Mouse (Mus musculus) brain, embryonic 18.5 days (tissue): ENCODE measurements around the gene Cmtr2.

Experiments
- DNase-seq: peaks from one replicate; pipeline ENCODE4 v3.0.0-alpha.2; 2012; ENCODE audit warnings: low read depth, low spot score

The Cmtr2 gene

DNA sequence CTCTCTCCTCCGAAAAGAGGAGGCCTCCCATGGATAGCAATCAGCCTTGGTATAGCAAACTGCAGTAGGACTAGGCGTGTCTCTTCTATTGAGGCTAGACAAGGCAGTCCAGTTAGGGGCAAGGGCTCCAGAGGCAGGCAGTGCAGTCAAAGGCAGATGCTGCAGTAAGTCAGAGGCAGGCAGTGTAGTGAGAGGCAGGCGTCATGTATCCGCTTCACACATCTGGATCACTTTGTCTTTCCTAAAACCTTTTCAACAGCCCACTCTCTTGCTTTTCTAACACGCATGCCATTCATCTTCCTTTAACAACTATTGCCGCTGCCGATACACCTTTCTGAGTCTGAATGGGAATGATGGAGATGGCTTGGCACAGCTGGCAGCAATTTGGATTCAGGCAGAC, at the start of gene Cmtr2:
Cmtr2 (plus strand) TSS at position 301 of the 400 bp plus-strand sequence.
- DNase-seq: no peak

DNA sequence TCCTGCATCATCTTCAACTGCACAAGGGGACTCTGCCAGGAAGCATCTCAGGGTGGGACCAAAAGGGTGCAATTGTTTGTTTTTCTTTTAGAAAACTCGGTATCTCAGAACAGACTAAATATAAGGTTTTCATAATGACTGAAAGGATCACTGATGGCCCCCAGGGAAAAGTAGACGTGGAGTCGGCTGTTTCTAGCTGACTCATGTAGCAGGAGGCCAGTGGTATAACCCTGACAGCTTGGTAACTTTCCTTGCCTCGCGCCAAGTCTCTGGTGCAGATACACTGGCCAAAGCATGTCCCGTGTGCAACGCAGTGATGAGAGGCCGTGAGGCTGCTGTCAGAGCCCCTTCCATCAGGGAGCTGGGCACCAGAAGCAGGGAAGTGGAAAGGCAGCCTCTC, 49.2 kb upstream of the Cmtr2 start:
- no peak for DNase-seq

DNA sequence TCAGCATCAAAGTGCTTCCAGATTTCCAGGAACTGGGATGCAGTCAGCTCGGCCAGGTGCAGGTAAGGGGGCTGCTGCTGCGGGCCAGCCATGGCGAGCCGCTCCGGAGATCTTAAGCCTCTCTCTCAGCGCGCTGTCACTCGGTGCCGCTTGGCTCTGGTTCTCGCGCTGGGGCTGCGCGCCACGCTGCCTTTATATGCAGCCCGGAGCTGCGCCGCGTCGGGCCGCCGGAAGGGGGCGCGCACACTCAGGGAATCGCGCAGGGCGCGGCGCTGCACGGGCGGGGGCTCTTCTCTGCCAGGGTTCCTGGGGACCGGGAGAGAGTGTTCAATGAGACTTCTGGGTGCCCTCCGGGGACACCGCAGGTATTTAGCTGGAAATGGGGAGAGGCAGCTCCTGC, 47.4 kb upstream of the Cmtr2 start, which contains the start of gene Calb2:
Calb2 (minus strand) TSS at position 165 of the 400 bp plus-strand sequence.
- DNase-seq: no peak

DNA sequence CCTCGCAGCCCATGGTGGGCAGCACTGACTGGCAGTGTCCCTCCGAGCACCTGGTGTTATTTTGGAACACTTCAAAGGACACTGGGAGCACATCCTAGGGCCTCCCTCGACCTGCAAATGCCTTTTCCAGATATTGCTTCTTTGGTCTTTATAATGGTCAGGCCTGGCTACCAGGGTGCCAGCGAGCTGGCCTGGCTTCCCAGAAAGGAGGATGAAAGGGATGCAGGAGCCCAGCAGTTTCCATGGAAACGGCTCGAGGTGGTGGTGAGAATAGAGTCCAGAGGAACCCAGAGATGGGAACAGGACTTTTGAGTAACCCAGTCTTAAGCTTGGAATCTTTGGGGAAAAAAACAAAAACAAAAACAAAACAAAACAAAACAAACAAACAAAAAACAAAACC, 43.3 kb upstream of the Cmtr2 start:
- no peak for DNase-seq

DNA sequence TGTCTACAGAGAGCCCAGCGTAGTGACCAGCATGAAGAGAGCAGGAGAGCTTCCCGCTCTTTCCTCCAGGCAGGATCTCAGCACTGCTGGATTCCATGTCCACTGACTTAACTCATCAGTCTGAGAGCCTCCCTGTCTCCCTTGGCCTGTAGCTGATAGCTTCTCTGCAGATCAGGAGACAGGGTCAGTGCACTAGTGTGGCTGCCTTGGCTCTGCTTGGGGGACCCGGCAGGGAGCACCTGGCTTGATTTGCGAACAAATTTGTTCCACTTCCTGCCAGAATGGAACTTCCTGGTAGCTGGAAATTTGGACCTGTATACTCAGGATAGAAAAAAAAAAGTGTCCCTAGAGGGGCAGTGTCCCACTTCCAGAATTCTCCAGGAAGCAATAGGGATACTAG, 40.6 kb upstream of the Cmtr2 start:
- DNase-seq: no peak

DNA sequence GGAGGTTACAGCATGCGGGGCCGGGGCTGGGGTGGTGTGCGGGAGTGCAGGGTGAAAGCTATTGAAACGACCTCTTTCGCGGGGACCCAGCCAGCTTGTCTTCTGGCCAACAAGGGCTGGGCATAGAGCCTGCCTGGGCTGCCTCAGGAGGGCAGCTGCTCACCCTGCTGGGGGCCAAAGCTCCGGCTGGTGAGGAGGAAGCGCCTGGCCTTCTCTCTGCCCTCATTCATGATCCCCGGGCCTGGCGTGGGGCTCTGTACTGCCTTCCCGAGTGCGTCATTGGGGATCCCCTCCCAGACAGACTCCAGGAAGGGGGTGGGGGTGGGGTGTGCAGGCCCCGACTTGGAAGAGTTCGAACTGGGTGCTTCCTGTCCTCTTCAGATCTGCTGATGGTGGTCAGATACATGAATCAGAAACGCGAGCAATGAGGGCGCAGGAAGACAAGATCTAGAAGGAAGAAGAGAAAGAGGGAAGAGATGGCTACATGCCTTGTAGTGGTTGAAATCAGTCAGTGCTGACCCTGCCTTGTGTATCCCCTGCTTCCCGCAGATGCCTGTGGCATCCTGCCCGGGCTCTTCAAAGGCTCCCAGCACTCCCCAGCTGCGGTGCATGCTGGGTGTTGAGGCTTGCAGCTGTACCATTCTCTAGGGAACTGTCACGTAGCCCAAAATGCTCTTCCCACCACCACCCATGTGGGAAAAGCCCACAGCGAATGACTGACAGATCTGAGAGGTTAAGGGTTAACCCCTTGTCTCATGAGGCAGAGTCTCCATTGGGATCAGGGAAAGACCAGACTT, 37.9 kb upstream of the Cmtr2 start:
- no peak for DNase-seq

DNA sequence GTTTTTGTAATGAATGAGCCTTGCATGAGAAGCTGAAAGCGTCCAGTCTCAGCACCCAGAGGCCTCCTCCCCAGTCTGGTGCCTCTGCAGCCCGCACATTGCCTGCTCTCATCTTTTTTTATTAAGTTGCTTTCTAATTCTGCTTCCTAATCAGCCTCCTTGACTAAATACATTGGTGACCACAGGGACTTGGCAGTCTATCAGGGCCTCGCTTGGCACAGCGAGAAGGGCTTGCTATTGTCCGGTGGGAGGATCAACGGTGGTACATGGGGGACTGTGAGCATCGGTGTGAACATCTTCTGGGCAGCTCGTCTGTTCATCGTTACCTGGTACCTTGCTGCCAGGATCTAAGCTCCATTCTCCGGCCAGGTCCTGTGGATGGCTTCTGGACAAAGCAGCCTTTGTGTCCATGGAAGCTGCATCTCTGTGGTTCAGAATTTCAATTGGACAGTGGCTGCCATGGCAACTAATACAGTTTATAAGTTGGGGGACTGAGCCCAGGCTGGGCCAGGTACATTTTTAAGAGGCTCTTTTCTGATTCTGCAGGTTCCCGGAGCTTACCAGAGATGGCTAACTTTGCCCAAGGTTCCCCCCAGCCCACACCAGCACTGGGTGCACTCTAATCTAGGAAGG, 32.6 kb upstream of the Cmtr2 start:
- no peak for DNase-seq

DNA sequence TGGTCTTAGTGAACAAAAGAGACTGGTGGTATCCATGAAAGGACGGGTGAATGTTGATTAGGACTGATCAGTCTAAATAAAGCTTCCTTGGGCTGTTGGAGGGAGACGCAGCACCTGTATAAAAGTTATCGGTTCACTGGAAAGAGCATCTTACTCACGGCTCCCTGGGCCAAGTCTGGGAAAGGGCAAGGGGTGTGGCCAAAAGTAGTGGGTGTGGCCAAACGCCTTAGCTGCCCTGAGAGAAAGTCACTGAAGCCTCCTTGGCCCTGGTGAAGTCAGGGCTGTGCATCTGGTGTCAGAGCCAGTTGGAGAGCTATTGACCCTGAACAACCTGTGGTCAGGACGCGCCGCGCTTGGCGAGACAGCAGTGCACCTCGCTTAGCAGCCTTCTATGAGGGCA, 31.7 kb upstream of the Cmtr2 start:
- no peak for DNase-seq

DNA sequence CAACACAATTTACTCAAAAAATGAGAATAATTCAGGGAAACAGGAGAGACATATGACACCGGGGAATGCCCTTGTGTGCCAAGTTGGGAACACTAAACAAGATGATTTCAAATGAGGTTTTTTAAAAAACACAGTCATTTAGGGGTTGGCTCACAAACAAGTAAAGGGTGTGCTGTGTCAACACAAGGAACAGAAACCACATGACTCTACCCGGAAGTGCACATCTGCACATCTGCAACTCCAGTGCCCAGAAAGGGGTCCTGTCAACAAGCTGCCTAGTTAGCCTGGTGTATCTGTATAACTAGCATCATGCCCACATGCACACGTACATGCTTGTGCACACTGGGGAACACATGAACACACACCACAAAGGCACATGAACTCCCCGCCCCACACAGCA, 29.9 kb upstream of the Cmtr2 start:
- no peak for DNase-seq

DNA sequence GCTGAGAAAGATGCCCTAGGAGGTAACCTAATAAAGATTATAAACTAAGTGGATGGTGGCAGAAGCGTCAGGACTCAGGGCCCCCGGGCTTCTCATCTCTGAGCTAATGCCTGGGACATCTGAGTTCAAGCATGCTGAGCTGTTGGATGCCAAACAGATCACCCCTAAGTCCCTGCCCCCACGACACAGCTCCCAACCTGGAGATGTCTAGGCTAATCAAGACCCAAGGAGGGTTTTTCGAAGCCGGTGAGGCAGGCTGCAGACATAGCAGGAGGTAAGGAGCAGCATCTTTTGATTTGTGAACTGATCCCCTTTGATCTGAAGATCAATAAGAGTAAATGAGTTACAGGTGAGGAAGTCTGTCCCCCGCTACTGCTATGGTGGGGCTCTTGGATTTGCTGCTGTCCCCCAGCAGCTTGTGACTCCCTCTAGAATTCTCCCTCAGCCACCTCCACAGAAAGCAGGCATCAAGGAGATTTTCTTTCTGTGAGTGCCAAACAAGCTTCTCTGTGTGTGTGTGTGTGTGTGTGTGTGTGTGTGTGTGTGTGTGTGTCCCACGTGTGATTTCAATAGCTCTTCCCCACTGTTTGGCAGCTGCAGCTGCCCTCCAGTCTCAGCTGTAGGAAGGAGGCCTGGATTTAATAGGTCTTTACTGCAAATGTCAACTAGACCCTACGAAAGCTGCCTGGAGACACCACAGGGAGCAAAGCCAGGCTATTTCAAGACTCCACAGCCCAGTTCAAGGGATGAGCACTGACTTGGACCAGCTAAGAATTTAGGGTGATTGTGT, 26.3 kb upstream of the Cmtr2 start:
- DNase-seq: no peak

DNA sequence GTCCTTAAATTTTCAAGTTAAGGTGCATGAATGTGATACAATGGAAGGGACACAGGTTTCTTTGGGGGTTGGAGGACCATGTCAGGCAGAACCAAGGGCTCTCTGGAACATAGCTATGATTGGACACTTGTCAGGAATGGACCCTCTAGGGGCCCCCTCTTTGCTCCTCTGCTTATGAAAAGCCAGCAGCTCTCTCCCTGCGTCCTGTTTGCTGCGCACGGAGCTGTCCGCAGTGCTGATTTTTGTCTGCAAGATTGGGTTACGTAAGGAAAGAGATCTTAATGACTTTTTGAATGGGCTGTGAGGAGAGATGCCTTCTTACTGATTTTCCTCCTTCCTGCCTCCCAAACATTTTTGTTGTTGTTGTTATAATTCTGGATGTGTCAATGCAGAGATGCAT, 18.8 kb upstream of the Cmtr2 start:
- DNase-seq: no peak

DNA sequence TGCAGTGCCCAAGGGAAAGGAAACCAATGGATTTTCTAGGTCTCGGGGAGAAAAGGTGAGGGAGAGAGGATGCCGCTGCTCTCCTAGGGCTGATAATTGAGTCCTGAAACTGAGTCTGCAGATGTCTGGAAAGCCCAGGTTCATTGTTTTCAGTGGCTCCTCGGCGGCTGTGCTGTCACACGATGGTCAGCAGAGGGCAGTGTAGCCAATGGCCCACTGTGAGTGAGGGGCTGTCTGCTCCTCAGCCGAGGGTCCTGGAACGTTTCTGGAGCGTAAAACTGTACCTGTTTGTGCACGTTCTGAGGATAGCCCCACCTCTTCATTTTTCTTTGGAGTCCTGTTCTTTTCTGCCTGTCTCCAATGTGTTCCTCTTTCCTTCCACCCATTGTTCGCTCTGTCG, 13.7 kb upstream of the Cmtr2 start:
- DNase-seq: no peak

DNA sequence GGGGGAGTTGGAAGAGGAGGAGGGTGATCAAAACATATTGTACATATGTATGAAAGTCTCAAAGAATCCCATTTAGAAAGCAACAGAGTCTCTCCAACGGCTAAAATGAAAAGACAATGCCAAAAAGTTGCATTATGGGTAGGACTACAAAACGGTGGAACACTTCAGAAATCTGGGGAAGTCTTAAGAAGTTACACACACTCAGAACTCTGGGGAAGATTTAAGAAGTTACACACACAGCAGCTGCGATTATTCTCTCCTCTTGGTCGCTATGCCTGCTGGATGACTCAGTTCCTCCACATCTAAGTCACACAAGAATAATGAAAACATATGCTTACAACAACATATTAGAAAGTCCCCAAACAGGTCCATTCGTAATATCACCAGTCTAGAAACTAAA, 788 bp downstream of the Cmtr2 start:
- no peak for DNase-seq

DNA sequence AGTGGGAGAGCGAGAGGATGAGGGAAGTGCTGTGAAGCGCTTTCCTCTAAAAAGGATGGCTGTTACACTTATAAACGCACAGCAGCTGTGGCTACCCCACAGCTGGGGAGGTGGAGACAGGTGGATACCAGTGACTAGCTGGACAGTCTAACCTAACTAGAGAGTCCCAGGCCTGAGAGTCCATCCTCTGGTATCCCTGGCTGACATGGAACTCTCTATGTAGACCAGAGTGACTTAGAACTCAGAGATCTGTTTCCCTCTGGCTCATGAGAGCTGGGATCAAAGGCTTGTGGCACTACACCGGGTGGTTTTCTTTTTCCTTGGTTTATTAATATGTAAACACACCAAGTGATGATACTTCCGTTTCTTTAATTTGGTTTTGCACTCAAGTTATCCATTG, 1.7 kb downstream of the Cmtr2 start:
- DNase-seq: no peak

DNA sequence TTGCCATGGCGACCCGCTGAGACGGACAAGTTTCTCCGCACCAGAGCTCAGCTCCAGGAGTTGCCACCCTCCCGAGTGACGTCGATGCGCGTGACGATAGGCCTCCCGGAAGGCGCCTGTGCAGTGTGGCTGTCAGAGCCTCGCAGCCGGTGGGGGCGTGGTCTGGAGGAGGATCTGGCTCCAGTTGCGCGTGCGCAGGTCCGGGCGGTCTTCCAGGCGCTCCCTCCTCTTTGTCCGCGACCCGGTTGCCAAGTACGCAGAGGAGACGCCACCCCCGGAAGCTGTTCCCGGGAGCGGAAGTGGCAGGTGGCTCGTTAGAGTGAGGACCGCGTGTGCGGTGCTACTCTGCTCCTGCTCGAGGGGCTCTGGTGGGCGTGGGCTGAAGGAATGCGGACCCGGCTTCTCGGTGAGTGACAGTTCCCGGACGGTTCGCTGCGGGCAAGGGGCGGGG, 2.2 kb downstream of the Cmtr2 start:
- DNase-seq: peak; percentile 98

DNA sequence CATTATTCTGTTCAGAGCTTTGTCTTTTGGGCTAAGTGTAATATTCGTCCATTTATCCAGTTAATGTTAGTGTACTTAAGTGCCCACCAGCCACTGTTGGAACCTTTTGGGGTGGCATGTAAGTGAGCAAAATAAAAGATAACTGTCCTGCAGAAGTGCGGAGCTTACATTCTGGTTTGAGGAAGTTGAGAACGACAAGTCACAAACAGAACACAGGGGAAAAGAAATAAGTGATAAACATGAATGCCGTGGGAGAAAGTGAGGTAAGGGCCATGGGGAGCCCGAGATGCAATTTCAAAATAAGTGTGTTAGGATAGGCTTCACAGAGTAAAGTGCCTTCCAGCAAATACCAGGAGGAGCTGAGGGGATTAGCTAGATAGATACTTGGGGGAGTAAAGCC, 3.0 kb downstream of the Cmtr2 start:
- DNase-seq: no peak

DNA sequence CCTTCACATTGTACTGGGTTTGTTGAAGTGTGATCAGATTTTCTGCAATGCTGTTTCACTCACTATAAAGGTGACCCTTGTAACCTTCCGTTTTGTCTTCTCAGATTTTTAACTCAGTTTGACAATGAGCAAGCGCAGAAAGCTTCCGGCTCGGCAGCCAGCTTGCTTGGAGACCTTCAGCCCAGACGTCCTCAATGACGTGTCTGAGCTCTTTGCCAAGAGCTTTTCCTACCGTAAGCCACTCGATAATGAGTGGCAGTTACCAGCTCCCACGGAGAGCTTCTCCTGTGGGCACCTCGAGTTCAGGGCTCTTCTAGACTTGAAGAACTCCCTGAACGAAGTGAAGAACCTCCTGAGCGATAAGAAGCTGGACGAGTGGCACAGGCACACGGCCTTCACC, 5.5 kb downstream of the Cmtr2 start:
- no peak for DNase-seq

DNA sequence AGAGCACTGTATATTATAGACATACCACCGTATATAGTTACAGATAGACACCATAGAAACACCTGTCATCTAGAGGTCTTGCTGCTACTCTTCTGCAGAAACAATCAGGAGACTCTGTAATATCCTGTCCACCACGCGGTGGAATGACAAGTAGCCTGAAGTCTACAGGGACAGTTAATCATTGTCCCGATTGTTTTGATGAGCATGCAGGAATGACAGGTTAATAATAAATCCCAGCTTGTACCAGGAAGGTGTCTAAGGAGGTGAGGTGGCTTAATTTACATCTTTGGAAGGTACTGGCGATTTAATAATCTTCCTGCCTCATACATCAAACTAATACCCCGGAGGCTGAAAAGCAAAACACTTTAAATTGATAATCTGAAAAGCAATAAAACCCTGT, 15.3 kb downstream of the Cmtr2 start:
- no peak for DNase-seq

DNA sequence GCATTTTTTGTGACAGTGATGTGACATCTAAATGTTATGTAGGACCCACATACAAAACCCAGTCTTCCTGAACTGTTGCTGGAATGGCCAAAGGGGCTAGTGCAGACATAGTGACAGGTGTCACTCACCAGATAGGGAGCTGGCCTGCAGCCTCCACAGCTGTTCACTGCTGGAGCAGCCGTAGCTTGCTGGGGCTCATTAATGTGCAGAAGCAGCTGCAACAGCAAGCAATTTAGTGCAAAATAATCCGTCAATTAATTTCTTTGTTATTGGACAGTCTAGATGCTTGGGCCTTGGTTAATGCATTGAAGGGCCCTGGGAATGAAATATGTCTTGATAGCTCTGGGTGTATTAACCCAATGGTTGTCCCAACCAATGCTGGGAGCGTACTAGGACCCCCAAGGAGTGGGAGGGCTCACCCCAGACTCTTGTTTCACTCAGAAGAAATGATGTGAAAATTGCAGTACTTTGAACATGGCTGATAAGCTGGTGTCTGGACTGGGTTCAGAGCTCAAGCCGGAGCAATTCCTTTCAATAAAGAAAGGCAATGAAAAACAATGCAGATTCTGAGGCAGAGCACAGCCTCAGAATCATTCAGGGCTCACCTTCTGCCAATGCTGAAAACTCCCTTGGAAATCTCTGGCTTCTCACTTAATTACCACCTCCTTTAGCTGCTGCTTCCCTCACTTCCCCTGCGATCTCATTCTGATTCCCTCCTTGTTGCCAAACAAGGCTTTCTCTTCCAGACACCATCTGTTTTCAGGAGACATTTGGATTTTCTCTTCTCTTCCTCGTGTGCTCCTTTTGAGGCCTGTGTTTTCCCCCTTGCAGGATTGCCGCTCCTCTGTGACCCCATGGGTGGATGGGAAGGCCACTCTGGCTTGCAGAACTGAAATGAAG, 27.1 kb downstream of the Cmtr2 start:
- DNase-seq: peak; percentile 20

DNA sequence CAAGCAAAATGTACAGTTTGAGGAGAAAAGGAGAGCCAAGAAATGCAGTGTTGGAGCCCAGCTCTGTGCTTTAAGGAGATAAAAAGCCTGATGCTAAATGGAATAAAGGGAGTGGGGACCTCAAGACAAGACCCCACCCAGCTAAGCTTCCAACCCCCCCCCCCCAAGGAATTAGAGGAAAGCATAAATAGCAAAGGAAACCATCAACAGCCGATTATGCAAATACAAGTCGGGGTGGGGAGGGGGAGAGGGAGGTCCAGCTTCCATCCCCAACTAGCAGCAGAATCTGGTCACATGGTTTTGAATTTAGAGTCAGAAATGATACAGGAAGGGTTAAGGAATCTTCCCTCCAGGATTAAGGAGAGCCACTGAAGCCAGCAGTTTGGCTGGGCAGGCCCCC, 29.1 kb downstream of the Cmtr2 start:
- no peak for DNase-seq

DNA sequence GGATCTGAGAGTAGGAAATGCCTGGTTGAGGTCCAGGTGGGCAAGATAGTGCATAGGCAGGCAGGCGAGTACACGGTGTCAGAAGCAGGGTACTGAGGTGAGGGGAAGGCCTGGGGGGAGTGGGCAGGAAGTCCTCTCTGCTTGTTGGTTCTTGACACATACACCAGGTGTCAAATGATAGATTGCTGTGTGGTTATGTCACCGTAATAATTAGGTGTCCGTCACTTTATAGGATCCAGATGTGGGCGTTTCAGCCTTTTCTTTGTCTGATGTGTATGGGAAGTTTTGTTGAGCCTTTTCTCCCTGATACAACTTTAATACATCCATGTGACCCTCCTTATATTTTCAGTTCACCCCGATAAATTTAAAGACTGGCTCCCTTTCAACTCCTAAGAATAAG, 31.8 kb downstream of the Cmtr2 start:
- DNase-seq: no peak

DNA sequence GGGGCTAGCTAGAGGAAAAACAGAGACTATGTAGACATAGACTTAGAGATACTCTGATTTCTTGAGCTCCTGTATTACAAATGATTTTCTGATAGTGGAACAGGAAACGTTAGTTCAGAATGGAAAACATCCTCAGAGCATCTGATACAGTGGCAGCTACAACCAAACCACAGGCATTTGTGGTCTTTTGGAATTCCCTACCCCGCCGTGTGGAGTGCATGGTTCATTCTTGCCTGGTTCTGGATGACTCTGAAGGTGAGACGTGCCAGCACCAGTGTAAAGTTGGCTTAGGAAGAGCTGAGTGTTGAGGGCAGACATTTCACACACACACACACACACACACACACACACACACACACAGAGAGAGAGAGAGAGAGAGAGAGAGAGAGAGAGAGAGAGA, 38.5 kb downstream of the Cmtr2 start:
- DNase-seq: no peak
